Mouse (Mus musculus) limb, embryonic 14.5 days (tissue): ENCODE measurements around the gene Gga2. TPM values are rescaled to one million over a fixed set of nuclear protein-coding genes. Genes with fewer than 3 reads are reported as not detected.

Experiments
- ATAC-seq: fragments of 200-750 bp; cut with Nextera tagmentation; 2 replicates; pipeline ENCODE4 v1.8.0; 2017; ENCODE audit warnings: low read depth, moderate number of reproducible peaks, moderate TSS enrichment; ENCODE audit not compliant: low FRiP score
- DNase-seq: peaks from one replicate; pipeline ENCODE4 v3.0.0-alpha.2; 2015; ENCODE audit warnings: low spot score
- H3K27ac ChIP-seq: fragments of 300-500 bp; sonication (generic); replicated peaks from 2 replicates; pipeline ENCODE4 v1.5.1; 2014; ENCODE audit warnings: low read depth, mild to moderate bottlenecking, low read length, moderate library complexity, mixed read lengths
- H3K27me3 ChIP-seq: fragments of 300-500 bp; sonication (generic); 2 replicates; pipeline ENCODE4 v1.6.1; 2014; ENCODE audit warnings: low read length, mixed read lengths; ENCODE audit not compliant: control insufficient read depth, insufficient read depth
- H3K36me3 ChIP-seq: fragments of 300-500 bp; sonication (generic); 2 replicates; pipeline ENCODE4 v1.6.1; 2014; ENCODE audit warnings: mild to moderate bottlenecking, low read length, moderate library complexity, mixed read lengths; ENCODE audit not compliant: control insufficient read depth, insufficient read depth
- H3K4me1 ChIP-seq: fragments of 300-500 bp; sonication (generic); 2 replicates; pipeline ENCODE4 v1.6.1; 2014; ENCODE audit warnings: antibody characterized with exemption, low read length, mixed read lengths; ENCODE audit not compliant: control insufficient read depth, insufficient read depth
- H3K4me2 ChIP-seq: fragments of 300-500 bp; sonication (generic); replicated peaks from 2 replicates; pipeline ENCODE4 v1.6.1; 2014; ENCODE audit warnings: low read depth, mild to moderate bottlenecking, low read length, moderate library complexity; ENCODE audit not compliant: severe bottlenecking
- H3K4me3 ChIP-seq: fragments of 300-500 bp; sonication (generic); replicated peaks from 2 replicates; pipeline ENCODE4 v1.5.1; 2014; ENCODE audit warnings: low read length
- H3K9ac ChIP-seq: fragments of 300-500 bp; sonication (generic); 2 replicates; pipeline ENCODE4 v1.6.1; 2014; ENCODE audit warnings: mild to moderate bottlenecking, low read depth, low read length, moderate library complexity; ENCODE audit not compliant: severe bottlenecking
- H3K9me3 ChIP-seq: fragments of 300-500 bp; sonication (generic); 2 replicates; pipeline ENCODE4 v1.6.1; 2016; ENCODE audit warnings: low read length; ENCODE audit not compliant: control insufficient read depth
- POLR2A ChIP-seq: fragments of 200-500 bp; IDR thresholded peaks from 2 replicates; pipeline ENCODE4 v1.8.0; 2012; ENCODE audit warnings: inconsistent platforms, mild to moderate bottlenecking, moderate library complexity, borderline replicate concordance; ENCODE audit not compliant: insufficient read depth, insufficient read length; ENCODE audit errors: extremely low read depth
- WGBS: fragments of 180-500 bp; shearing (Covaris S2); extraction: QIAGEN DNeasy Blood & Tissue Kit; methylation state at CpG from one replicate; pipeline ENCODE4 v1.1.7; 2014; 5-methylcytosine and 5-hydroxymethylcytosine counted together
- polyA plus RNA-seq, 2 experiments: library from polyadenylated mRNA; depleted of rRNA in 1 of 2; stranded (reverse) in 1 of 2; unstranded in 1 of 2; fragments of >200 nt; fragmentation: Nextera tagmentation in 1 of 2; extraction: Ambion mirVana in 1 of 2; gene quantifications; 2 replicates each; pipeline versions ENCODE4 v1.2.1 to v1.2.3; 2012 to 2014

The Gga2 gene
- polyA plus RNA-seq, 2 experiments = 85.2 to 122 TPM

GRCm38 (mm10) chr7:121936861-121937630, 84.0 kb downstream of the Gga2 start:
- H3K27ac ChIP-seq = no peak overlapping the region
- no peak overlapping the region for H3K4me2 ChIP-seq
- ATAC-seq (no peak), DNase-seq (no peak)
- no peak overlapping the region for H3K4me3 ChIP-seq
- H3K27me3 ChIP-seq = no peaks in the 10 kb centered on the region
- TF ChIP-seq POLR2A = no peak
- no peak overlapping the region for H3K9ac ChIP-seq
- no peaks in the 10 kb centered on the region for H3K4me1 ChIP-seq
- 71% methylated on average over 14 of the region's 14 CpGs for WGBS
- peaks cover 27% of the 10 kb centered on the region for H3K36me3 ChIP-seq
- H3K9me3 ChIP-seq = no peaks in the 10 kb centered on the region

Other genes starting within 250 kb of the Gga2 start
- 0.51 and 0.57 TPM in 2 replicates for gene Scnn1b, start 156.2 kb downstream of the Gga2 start, polyA plus RNA-seq (2012; rRNA removed)
- 0.41 and 0.63 TPM in 2 replicates for gene Scnn1b, start 156.2 kb downstream of the Gga2 start, polyA plus RNA-seq (2014; fragmentation: Nextera tagmentation; extraction: Ambion mirVana)
- 18.9 and 21.7 TPM in 2 replicates for gene Cog7, start 39.5 kb downstream of the Gga2 start, polyA plus RNA-seq (2012; rRNA removed)
- gene Cog7, start 39.5 kb downstream of the Gga2 start, polyA plus RNA-seq (2014; fragmentation: Nextera tagmentation; extraction: Ambion mirVana) = 15.2 and 17.0 TPM in 2 replicates
- 75.7 and 86.8 TPM in 2 replicates for gene Ubfd1, start 46.0 kb upstream of the Gga2 start, polyA plus RNA-seq (2012; rRNA removed)
- gene Ubfd1, start 46.0 kb upstream of the Gga2 start, polyA plus RNA-seq (2014; fragmentation: Nextera tagmentation; extraction: Ambion mirVana) = 96.4 TPM in 2 replicates
- gene Ears2, start 46.0 kb upstream of the Gga2 start, polyA plus RNA-seq (2012; rRNA removed) = 12.7 and 14.6 TPM in 2 replicates
- 16.4 and 16.8 TPM in 2 replicates for gene Ears2, start 46.0 kb upstream of the Gga2 start, polyA plus RNA-seq (2014; fragmentation: Nextera tagmentation; extraction: Ambion mirVana)
- 127 and 148 TPM in 2 replicates for gene Ndufab1, start 80.7 kb upstream of the Gga2 start, polyA plus RNA-seq (2012; rRNA removed)
- 554 and 558 TPM in 2 replicates for gene Ndufab1, start 80.7 kb upstream of the Gga2 start, polyA plus RNA-seq (2014; fragmentation: Nextera tagmentation; extraction: Ambion mirVana)
- gene Palb2, start 111.8 kb upstream of the Gga2 start, polyA plus RNA-seq (2012; rRNA removed) = 9.1 and 10.5 TPM in 2 replicates
- 12.0 and 12.6 TPM in 2 replicates for gene Palb2, start 111.8 kb upstream of the Gga2 start, polyA plus RNA-seq (2014; fragmentation: Nextera tagmentation; extraction: Ambion mirVana)
- gene Dctn5, start 111.8 kb upstream of the Gga2 start, polyA plus RNA-seq (2012; rRNA removed) = 109 and 126 TPM in 2 replicates
- gene Dctn5, start 111.8 kb upstream of the Gga2 start, polyA plus RNA-seq (2014; fragmentation: Nextera tagmentation; extraction: Ambion mirVana) = 117 and 120 TPM in 2 replicates
- 80.0 and 86.3 TPM in 2 replicates for gene Plk1, start 138.2 kb upstream of the Gga2 start, polyA plus RNA-seq (2012; rRNA removed)
- 78.4 and 84.6 TPM in 2 replicates for gene Plk1, start 138.2 kb upstream of the Gga2 start, polyA plus RNA-seq (2014; fragmentation: Nextera tagmentation; extraction: Ambion mirVana)
- 0.05 TPM in 1 of 2 replicates, not detected in the other for gene Ern2, start 165.0 kb upstream of the Gga2 start, polyA plus RNA-seq (2012; rRNA removed)
- not detected in 2 replicates for gene Ern2, start 165.0 kb upstream of the Gga2 start, polyA plus RNA-seq (2014; fragmentation: Nextera tagmentation; extraction: Ambion mirVana)
- gene Chp2, start 198.3 kb upstream of the Gga2 start, polyA plus RNA-seq (2012; rRNA removed) = 0.15 and 0.18 TPM in 2 replicates
- gene Chp2, start 198.3 kb upstream of the Gga2 start, polyA plus RNA-seq (2014; fragmentation: Nextera tagmentation; extraction: Ambion mirVana) = 0.18 and 0.45 TPM in 2 replicates